Mouse (Mus musculus): ENCODE measurements around the gene Zfp217.
A peak's percentile ranks its signal among the peaks of the same experiment; 100 is the strongest.

Zfp217 gene

GRCm38 (mm10) chr2:170131981-170132460 lies 15.9 kb downstream of the Zfp217 start:
- DNase-seq: no peak

DNA sequence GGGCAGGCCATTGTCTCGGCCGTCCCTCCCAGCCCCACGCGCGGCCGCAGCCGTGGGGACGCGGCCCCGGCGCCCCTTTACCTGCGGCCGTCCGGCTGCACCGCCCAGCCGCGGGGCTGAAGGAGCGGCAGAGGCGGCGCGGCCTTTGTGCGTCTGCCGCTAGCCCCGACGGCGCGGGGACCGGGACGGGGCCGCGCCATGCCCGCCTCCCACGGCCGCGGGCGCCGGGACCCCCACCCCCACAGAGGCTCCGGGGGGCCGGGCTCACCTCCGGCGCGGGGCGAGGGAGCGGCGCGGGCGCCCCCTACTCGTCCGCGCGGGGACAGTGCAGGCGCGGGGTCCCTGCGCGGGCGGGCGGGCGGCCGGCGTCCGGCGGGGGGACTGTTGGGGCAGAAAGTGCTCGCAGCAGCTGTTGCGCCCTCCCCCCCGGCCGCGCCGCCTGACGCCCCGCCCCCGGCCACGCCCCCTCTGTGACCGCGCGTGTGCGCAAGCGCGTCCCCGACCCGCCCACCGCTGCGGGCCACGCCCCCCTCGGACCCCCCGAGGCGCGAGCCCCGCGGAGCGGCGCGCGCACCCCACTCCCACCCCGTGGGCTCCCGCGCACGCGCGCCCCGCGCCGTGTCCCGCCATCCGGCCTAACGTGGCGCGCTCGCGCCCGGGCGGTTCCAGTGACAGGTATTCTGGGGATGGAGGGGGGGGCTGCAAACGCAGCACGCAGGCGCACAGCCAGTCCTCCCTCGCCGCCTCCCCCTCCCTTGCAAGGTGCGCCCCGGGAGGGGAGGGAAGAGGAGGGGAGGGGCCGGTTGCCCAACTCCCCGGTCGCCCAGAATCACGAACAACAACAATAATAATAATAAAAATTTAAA lies 16.9 kb downstream of the Zfp217 start:
- DNase-seq: peak; percentile 52

- DNase-seq: no peak
Observed at GRCm38 (mm10) chr2:170129923-170130779, 17.8 kb downstream of the Zfp217 start.

GRCm38 (mm10) chr2:170129248-170129922 lies 18.5 kb downstream of the Zfp217 start:
- DNase-seq: no peak

GRCm38 (mm10) chr2:170128461-170129247 lies 19.2 kb downstream of the Zfp217 start:
- DNase-seq: no peak

- no peak for DNase-seq
Observed at GRCm38 (mm10) chr2:170127523-170127922, 20.4 kb downstream of the Zfp217 start.

GRCm38 (mm10) chr2:170126266-170126665 lies 21.6 kb downstream of the Zfp217 start:
- no peak for DNase-seq

GRCm38 (mm10) chr2:170122197-170122596 lies 25.7 kb downstream of the Zfp217 start:
- no peak for DNase-seq

DNA sequence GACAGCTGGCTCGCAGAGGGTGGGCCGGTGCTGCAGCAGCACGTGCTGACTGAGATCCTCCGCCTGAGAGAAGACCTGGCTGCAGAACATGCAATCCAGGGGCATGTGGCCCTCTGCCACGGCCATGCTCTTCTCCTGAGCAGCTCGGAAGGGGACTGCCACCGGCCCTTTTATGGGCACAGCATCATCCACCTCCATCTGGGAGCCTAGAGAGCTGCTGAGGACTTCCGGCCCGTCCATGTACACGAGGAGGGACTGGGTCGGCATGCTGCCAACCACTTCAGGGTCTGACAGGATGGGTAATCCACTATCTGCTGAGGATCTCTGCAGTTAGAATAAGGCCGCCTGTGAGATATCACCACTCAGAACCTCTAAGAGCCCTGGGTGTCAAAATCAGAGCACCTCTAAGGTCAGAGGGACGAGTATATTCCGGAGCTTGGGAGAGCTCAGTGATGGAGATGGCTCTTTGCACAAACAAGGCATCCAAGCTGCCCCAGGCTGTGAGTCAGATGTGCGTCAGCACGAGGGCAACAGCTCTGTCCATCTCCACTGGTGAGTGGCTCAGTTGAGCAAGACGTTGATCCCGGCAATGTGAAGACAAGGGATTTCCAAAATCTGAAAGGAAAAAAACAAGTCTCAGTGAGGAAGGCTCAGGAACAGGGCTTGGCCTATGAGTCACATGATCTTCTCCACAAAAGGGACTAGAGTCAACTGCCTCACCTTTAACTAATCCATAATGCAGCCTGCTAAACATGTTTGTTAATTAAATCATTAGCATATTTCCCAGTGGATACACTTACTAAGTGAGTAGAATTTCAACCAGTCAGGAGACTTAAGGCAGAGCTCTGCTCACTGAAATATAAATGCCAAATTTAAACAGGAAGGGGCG lies 27.5 kb downstream of the Zfp217 start:
- DNase-seq: no peak

DNA sequence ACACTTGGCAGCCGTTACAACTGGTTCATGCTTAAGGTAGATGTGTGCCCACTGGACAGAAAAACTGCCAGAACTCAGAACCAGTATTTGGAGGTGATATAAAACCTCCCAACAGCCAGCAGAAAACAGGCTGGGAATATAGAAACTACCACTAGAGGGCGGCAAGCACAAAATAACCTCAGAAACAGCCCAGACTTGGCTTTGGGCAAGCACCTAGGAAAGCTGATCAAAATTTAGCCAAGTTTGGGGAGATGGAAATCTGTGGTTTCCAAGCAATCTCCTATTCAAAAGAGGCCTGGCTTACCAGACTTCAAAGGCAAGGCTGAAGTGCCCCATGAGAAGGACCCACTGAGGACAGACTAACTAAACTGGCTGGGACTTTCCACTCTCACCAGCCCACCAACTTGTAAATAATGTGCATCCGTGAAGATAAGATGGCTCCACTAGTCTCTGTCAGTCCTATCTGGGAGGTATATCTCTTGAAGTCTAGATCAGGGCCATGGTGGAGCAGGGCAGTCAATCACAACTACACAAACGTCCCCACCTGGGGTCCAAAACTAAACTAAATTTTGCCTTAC lies 31.1 kb downstream of the Zfp217 start:
- peak; percentile 75 for DNase-seq

- no peak for DNase-seq
Observed at GRCm38 (mm10) chr2:170110306-170110705, 37.6 kb downstream of the Zfp217 start.

DNA sequence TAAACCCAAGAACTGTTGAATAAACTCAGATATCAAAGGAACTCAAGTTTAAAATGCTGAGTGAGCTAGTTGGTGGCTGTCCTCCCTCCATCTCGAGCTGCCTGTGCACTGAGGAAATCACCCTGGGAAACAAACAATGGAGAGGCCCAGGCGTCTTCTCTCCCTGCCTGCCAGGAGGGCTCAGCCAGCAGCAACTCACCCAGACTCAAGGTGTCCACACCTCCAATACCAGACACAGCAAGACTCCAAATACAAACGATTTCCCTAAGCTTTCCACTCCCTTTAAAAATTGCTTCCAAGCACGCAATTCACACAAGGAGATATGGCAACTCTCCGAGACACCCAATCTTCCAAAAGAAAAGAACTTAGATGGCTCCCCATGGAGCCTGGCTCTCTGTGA lies 38.4 kb downstream of the Zfp217 start:
- no peak for DNase-seq

GRCm38 (mm10) chr2:170107791-170108190 lies 40.1 kb downstream of the Zfp217 start:
- no peak for DNase-seq

DNA sequence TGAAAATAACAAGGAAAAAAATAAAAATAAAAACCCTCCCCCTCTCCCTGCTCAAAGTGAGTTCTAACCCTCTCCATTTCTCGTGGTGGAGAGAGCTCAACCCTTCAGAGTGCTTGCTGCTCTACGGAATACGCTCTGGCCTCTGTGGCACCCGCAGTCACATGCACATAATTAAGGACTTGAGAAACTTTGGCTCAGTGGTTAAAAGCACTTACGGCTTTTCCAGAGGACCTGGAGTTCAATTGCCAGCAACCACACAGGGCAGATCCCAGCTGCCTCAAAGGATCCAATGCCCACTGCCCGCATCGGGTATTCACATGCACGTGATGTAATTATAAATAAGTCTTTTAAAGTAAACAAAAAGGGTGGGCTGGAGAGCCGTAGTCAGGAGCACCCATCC lies 41.9 kb downstream of the Zfp217 start:
- DNase-seq: no peak

GRCm38 (mm10) chr2:170104396-170104795 lies 43.5 kb downstream of the Zfp217 start:
- DNase-seq: no peak

DNA sequence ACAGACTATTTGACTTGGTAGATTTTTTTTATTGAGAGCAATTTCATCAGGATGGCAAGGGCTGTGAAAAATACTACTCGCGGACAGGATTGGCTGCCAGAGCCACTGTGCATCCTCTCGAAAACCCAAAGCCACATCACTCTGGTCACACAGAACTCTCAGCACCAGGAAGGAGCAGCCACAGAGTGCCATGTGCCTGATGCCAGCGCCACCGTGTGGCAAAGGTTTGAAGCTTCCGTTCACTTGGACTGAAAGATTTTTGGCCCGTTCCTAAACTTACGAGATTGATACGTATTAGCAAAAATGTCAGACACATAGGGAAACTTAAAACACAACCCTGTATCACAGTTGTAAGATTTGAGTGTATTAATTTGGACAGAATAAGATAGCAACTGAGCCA lies 44.1 kb downstream of the Zfp217 start:
- peak; percentile 63 for DNase-seq

DNA sequence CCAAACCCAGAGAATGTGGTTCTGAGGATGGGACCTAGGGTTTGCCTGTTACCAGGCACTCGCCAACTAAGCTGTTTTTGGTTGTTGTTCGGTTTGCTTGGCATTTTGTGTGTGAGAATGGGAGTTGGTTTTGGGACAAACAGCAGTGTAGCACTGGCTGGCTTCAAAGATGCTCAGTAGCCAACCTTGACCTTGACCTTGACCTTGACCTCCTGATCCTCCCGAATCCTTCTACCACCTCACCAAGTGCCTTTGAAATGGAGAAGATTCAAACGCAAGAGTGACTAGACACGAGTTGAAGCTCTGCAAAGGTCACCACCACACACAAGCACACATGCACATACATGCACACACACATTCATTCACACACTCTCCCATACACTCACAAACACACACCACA lies 44.6 kb downstream of the Zfp217 start:
- DNase-seq: no peak

DNA sequence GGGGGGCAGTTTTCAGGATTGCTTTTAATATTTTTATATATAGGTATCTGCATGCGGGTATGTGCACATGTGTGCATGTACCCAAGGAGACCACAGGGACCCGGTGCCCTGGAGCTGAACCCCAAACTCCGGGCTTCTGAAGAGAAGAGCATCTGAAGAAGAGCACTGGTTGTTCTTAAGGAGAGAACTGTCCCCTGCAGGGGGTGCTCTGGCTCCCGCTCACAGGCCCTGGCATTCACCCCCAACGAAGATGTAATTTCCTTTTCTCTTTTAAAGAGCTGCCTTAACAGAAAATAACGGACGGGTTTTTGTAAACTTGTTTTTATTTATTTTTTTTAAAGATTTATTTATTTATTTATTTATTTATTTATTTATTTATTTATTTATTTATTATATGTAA lies 46.0 kb downstream of the Zfp217 start:
- DNase-seq: no peak

DNA sequence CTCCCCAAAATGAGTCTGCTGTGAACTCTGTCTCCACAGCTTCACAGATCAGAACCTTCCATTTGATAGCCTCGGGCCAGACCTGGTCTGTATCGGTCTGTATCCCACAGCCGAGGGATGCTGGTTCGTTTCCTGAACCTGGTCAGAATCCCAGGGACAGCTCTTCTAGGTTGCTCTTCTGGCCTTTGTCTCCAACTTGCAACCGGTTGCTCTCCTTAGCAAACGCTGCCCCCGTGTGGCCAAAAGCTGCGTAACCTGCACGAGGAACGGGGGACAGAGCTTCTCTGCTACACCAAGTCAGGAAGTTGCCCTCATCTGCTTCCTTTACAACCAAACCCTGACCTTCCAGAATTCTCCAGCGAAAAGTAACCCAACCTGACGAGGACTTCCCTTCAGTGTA lies 46.8 kb downstream of the Zfp217 start:
- DNase-seq: peak; percentile 81

GRCm38 (mm10) chr2:170094871-170095270 lies 53.0 kb downstream of the Zfp217 start:
- no peak for DNase-seq

- no peak for DNase-seq
Observed at GRCm38 (mm10) chr2:170094220-170094619, 53.7 kb downstream of the Zfp217 start.
